8 mouse cellular contexts compared by ENCODE assay signal in the genomic region with DNA sequence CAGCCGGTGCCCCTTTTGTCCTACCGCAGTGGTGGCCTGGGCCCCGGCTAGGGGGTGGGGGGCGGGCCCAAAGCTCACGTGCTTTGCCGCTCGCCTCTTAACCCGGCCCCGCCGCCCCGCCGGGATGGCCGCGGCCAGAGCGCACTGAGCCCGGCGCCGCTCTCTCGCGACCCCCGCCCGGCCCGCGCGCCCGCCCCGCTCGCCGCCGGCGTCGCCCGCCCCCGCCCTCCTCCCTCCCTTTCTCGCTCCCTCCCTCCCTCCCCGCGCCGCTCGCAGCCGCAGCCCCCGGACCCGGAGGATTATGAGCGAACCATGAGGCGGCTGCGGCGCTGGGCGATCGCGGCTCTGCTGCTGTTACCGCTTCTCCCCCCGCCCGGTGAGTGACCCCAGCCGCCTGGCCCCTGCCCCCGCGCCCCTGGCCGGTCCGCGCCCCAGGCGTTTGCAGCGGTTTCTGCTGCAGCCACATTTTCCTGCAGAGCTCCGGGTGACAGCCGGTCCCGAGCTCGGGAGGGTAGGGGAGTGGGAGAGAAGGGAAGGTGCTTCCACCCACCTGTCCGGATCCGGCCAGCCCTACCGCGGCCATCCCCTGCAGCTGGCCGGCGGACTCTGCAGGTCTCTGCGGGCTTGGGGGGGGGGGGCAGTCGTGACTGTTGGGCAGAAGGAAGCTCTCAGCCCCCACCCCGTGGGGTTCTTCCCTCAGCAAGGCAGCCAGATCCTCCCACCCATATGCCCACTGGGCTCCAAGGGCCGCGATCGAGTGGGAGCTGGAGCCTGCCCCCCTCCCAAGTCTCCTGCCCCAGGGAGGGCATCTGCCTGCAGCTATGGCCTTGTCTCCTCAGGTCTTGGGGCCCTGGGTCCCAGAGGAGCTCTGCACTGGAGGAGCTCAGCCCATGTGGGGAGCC. TPM values are rescaled to one million over a fixed set of nuclear protein-coding genes. Genes with fewer than 3 reads are reported as not detected.
A peak's percentile ranks its signal among the peaks of the same experiment; 100 is the strongest.
DNase-seq lines count a peak whose midpoint lies in the region; ATAC-seq and TF ChIP-seq lines count a peak whose summit lies in the region.

A gene (plus strand): TSS at position 131 of the 902 bp plus-strand sequence.

- H3K9me3 ChIP-seq in kidney, embryonic 16.5 days (ENCODE audit: low read length) = no peaks in the 10 kb centered on the region
- H3K9me3 ChIP-seq in embryonic facial prominence, embryonic 12.5 days = no peaks in the 10 kb centered on the region

- peak; percentile 34; the same call in 1 of the 2 replicates for TF ChIP-seq POLR2A in brain, embryonic 14.5 days (IDR thresholded peaks at IDR 0.05; ENCODE audit: borderline replicate concordance, extremely low read depth, insufficient read depth, insufficient read length, poor library complexity, severe bottlenecking)

- peak within 1 kb of the TSS; percentile 78 for H3K9ac ChIP-seq in kidney, embryonic 16.5 days (replicated peaks; ENCODE audit: low read length)
- H3K9ac ChIP-seq in embryonic facial prominence, embryonic 12.5 days = peak within 1 kb of the TSS; percentile 67

- H3K4me2 ChIP-seq in kidney, embryonic 16.5 days (replicated peaks; ENCODE audit: low read depth, low read length) = peak within 1 kb of the TSS; percentile 100
- peak within 1 kb of the TSS; percentile 99 for H3K4me2 ChIP-seq in embryonic facial prominence, embryonic 12.5 days (replicated peaks)

- H3K36me3 ChIP-seq in kidney, embryonic 16.5 days (ENCODE audit: insufficient read depth, low read length) = no peaks in the 10 kb centered on the region
- H3K36me3 ChIP-seq in embryonic facial prominence, embryonic 12.5 days = no peaks in the 10 kb centered on the region

- ATAC-seq in kidney, embryonic 16.5 days (ENCODE audit: low FRiP score, low TSS enrichment) = peak; percentile 53; the same call in 1 of the 2 replicates
- 0 out of 2 replicates have a peak, but pooled peaks have one; percentile 16 for ATAC-seq in embryonic facial prominence, embryonic 12.5 days (ENCODE audit: insufficient number of reproducible peaks, insufficient read depth, low FRiP score, low TSS enrichment)
- ATAC-seq in erythroid progenitor cell, adult 5-6 weeks (replicated peaks; ENCODE audit: low FRiP score, poor library complexity, severe bottlenecking) = no peak

- no peak for DNase-seq in kidney, adult 18-20 months
- peak; percentile 56 for DNase-seq in brain, embryonic 14.5 days (ENCODE audit: low read depth)
- DNase-seq in left cerebral cortex, adult 8-10 months (ENCODE audit: low spot score in 2 of 2) = no peak
- DNase-seq in neural tube, embryonic 10.5 days (ENCODE audit: extremely low spot score, low spot score) = peak; percentile 60
- no peak for DNase-seq in urinary bladder, postnatal 10 days (ENCODE audit: low spot score)

- H3K27ac ChIP-seq in kidney, embryonic 16.5 days (ENCODE audit: low read length) = no peak within 1 kb of the TSS
- H3K27ac ChIP-seq in embryonic facial prominence, embryonic 12.5 days = no peak within 1 kb of the TSS

- peaks cover 15% of the 10 kb centered on the region for H3K4me1 ChIP-seq in kidney, embryonic 16.5 days (ENCODE audit: insufficient read depth, low read length)
- H3K4me1 ChIP-seq in embryonic facial prominence, embryonic 12.5 days = peaks cover 8% of the 10 kb centered on the region

- WGBS in kidney, embryonic 16.5 days = under 1% methylated on average over 46 of the region's 76 CpGs
- under 1% methylated on average over 41 of the region's 76 CpGs for WGBS in embryonic facial prominence, embryonic 12.5 days

- H3K4me3 ChIP-seq in kidney, embryonic 16.5 days (ENCODE audit: low read length) = peak within 1 kb of the TSS; percentile 66
- peak within 1 kb of the TSS; percentile 66 for H3K4me3 ChIP-seq in embryonic facial prominence, embryonic 12.5 days

- no peak for TF ChIP-seq CTCF in brain, embryonic 14.5 days (IDR thresholded peaks at IDR 0.05; ENCODE audit: borderline replicate concordance, extremely low read depth, insufficient read depth, insufficient read length)

- peaks cover 18% of the 10 kb centered on the region; the same call in 1 of the 2 replicates for H3K27me3 ChIP-seq in kidney, embryonic 16.5 days (ENCODE audit: insufficient read depth, low read length)
- peaks cover 44% of the 10 kb centered on the region for H3K27me3 ChIP-seq in embryonic facial prominence, embryonic 12.5 days

RNA-seq across cellular contexts. Expression of the gene that starts here (rescaled TPM):
- polyA plus RNA-seq in kidney, embryonic 16.5 days (2015; fragmentation: Nextera tagmentation; extraction: Ambion mirVana) = 8.7 and 8.8 TPM in 2 replicates
- polyA plus RNA-seq in brain, embryonic 14.5 days (2012; rRNA removed) = 48.4 and 64.1 TPM in 2 replicates
- polyA plus RNA-seq in embryonic facial prominence, embryonic 12.5 days (2016; fragmentation: Nextera tagmentation; extraction: Ambion mirVana) = 23.2 and 25.0 TPM in 2 replicates
- 100 to 1,000 TPM; 117 to 126 (median 123) TPM for total RNA-seq in left cerebral cortex, adult 8-10 months (2022)
- total RNA-seq in erythroid progenitor cell, adult 5-6 weeks (2015; ENCODE audit: low replicate concordance) = not detected in 2 replicates
- total RNA-seq in erythroid progenitor cell, adult 5-6 weeks (2017; ENCODE audit: low replicate concordance) = not detected in 2 replicates

Comparison
In these comparisons a context has a peak if more than half of its experiments do, and no peak if none do; other contexts are left out.
1. RNA of the gene that starts here (total RNA-seq): 117 to 126 TPM in left cerebral cortex, adult 8-10 months; not detected in erythroid progenitor cell, adult 5-6 weeks; every median in the first group is over 100 times any median in the second.
2. DNase-seq: peak in brain, embryonic 14.5 days (single experiment) and neural tube, embryonic 10.5 days (single experiment); none in kidney, adult 18-20 months (single experiment), left cerebral cortex, adult 8-10 months (0 of 2) and urinary bladder, postnatal 10 days (single experiment).